Mouse (Mus musculus) lung, postnatal 0 days (tissue): ENCODE results near the gene Hivep3.

Experiments
- CTCF ChIP-seq: IDR thresholded peaks from 2 replicates; pipeline ENCODE4 v1.5.1; 2016; ENCODE audit warnings: antibody characterized with exemption, mild to moderate bottlenecking
- EP300 ChIP-seq: IDR thresholded peaks from 2 replicates; pipeline ENCODE4 v1.6.1; 2016; ENCODE audit warnings: antibody characterized with exemption, mild to moderate bottlenecking, control low read depth

DNA sequence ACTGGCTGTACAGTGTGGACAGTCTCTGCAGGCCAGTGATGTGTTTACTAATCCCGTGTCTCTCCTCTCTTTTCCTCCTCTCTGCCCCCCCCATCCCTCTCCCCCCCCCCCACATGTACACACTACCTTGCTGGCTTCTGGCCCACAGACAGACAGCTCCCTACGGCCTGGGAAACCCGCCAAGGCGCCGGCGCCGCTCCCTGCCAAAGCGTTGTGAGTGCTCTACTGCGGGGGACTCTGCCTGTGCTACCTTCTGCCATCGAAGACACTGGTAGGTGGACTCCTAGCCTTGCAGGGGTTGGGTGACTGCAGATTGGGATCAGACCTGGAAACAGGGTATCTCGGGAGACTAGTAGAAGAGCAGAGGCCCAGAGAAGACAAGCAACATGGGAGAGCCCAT lies 429.7 kb downstream of the Hivep3 start:
- no peak for TF ChIP-seq CTCF
- TF ChIP-seq EP300, result no peak
